Comparison of ENCODE assay signal across 10 mouse cellular contexts in the genomic region with DNA sequence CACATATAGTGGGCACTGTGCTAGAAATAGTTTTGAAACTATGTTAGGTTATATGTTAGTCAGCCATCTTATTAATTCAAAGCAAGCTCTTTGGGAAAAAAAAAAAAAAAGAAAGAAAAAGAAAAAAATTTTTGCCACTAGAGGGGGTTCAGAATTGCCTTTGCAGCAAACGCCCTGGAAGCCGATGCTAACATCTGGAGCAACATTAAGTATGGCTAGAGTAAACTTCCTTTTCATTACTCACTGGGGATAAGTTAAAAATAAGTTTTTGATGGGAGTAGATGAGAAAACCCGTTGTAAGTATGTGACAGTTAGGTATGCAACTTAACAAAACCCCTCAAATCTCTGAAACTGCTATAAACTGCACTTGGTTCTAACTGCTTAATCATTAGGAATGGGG. TPM values are rescaled to one million over a fixed set of nuclear protein-coding genes. Genes with fewer than 3 reads are reported as not detected.
DNase-seq lines count a peak whose midpoint lies in the region; ATAC-seq and TF ChIP-seq lines count a peak whose summit lies in the region.
"Had no signal": no experiment of that assay in that cellular context is flagged by ENCODE, and none has a peak within 500 bp of the region (broad histone marks: within the 10 kb centered on the region; RNA-seq: fewer than 3 reads in every experiment).

No protein-coding gene starts in this region.

- peaks cover 0 to 8% of the 10 kb centered on the region in 2 experiments; a peak in 2 of 4 replicates for H3K4me1 ChIP-seq in liver, embryonic 14.5 days (replicated peaks; ENCODE audit: control insufficient read depth in 2 of 2, insufficient read depth in 2 of 2, low read length in 1 of 2)

- no peaks in the 10 kb centered on the region for H3K9me3 ChIP-seq in liver, embryonic 14.5 days (ENCODE audit: control insufficient read depth, low read length)

- H3K27ac ChIP-seq in layer of hippocampus, adult 2 months = no peak overlapping the region
- no peak overlapping the region for H3K27ac ChIP-seq in liver, embryonic 14.5 days

- H3K9ac ChIP-seq in liver, embryonic 14.5 days (replicated peaks) = no peak overlapping the region

- TF ChIP-seq EP300 in liver, embryonic 14.5 days (IDR thresholded peaks at IDR 0.05; ENCODE audit: low read depth) = no peak

- DNase-seq in embryo, embryonic 10 days (ENCODE audit: low spot score) = peak; percentile 46
- DNase-seq in embryo, embryonic 9.5 days (ENCODE audit: extremely low spot score) = no peak
- no peak for DNase-seq in layer of hippocampus, adult 2 months (ENCODE audit: low spot score in 2 of 2)
- DNase-seq in layer of hippocampus, adult 11-12 months (ENCODE audit: low spot score) = no peak
- DNase-seq in liver, embryonic 14.5 days (ENCODE audit: low read depth in 3 of 3, low spot score in 3 of 3) = no peak
- no peak for DNase-seq in right cerebral cortex, postnatal 4 days
- no peak for DNase-seq in cerebellum, postnatal 14 days
- DNase-seq: B cell, adult 2 months; cerebellum, adult 11 months had no signal

- H3K27me3 ChIP-seq in liver, embryonic 14.5 days (ENCODE audit: control insufficient read depth, insufficient read depth, low read length) = no peaks in the 10 kb centered on the region

- ATAC-seq in activated CD4-positive, CD25-positive, alpha-beta regulatory T cell, adult 4 months = peak; percentile 25
- no peak for ATAC-seq in liver, embryonic 14.5 days (ENCODE audit: insufficient read depth)

- peak; percentile 76 for TF ChIP-seq CTCF in layer of hippocampus, adult 2 months (conservative IDR thresholded peaks at IDR 0.05)
- 0 out of 2 replicates have a peak, but pooled peaks have one; percentile 14 for TF ChIP-seq CTCF in liver, embryonic 14.5 days (IDR thresholded peaks at IDR 0.05; ENCODE audit: low read depth)

- 7% methylated on average over 3 of the region's 3 CpGs for WGBS in liver, embryonic 14.5 days (ENCODE audit: insufficient replicate concordance)

- no peak overlapping the region for H3K4me2 ChIP-seq in liver, embryonic 14.5 days (ENCODE audit: low read depth)

- no peak overlapping the region for H3K4me3 ChIP-seq in layer of hippocampus, adult 2 months
- no peak overlapping the region for H3K4me3 ChIP-seq in liver, embryonic 14.5 days (ENCODE audit: insufficient read depth in 1 of 2, low read depth in 2 of 2, low read length in 2 of 2)

- no peaks in the 10 kb centered on the region for H3K36me3 ChIP-seq in liver, embryonic 14.5 days (replicated peaks; ENCODE audit: control insufficient read depth, insufficient read depth, low read depth)

RNA-seq across cellular contexts. Expression of gene Rbms1, which starts 57.7 kb away (rescaled TPM):
- total RNA-seq in layer of hippocampus, adult 2 months (2021) = 10 to 100 TPM; 12.1 to 17.5 TPM
- 10 to 100 TPM; 15.3 to 29.9 TPM for polyA plus RNA-seq in activated CD4-positive, CD25-positive, alpha-beta regulatory T cell, adult 4 months (2017; shearing (Covaris generic))
- 16.8 and 17.5 TPM in 2 replicates for polyA plus RNA-seq in liver, embryonic 14.5 days (2012; rRNA removed)
- 31.8 and 39.9 TPM in 2 replicates for polyA plus RNA-seq in liver, embryonic 14.5 days (2014; fragmentation: Nextera tagmentation; extraction: Ambion mirVana)
